Mouse (Mus musculus) kidney, postnatal 25 days (tissue): Measurements from ENCODE around the gene D330020A13Rik.

Source experiments
- DNase-seq, 2 experiments: peaks; one replicate each; pipeline ENCODE4 v3.0.0; 2021; ENCODE audit warnings: mixed read lengths in 2 of 2

D330020A13Rik gene

GRCm38 (mm10) chr6:120301137-120301536, 7.0 kb downstream of the D330020A13Rik start:
- DNase-seq: peak; percentile 62 to 63

GRCm38 (mm10) chr6:120302755-120303316, 8.7 kb downstream of the D330020A13Rik start:
- peak in 1 of 2 experiments; percentile 24 for DNase-seq

- DNase-seq: no peak
Observed at GRCm38 (mm10) chr6:120306859-120307594, 12.9 kb downstream of the D330020A13Rik start.

- DNase-seq: peak; percentile 63 to 89
Observed at GRCm38 (mm10) chr6:120309338-120309737, 15.2 kb downstream of the D330020A13Rik start.

- DNase-seq: no peak
Observed at GRCm38 (mm10) chr6:120309787-120310186, 15.6 kb downstream of the D330020A13Rik start.

- no peak for DNase-seq
Observed at GRCm38 (mm10) chr6:120312443-120312842, 18.3 kb downstream of the D330020A13Rik start.

GRCm38 (mm10) chr6:120318303-120318940, 24.3 kb downstream of the D330020A13Rik start:
- no peak for DNase-seq

- DNase-seq: no peak
Observed at GRCm38 (mm10) chr6:120319129-120319528, 25.0 kb downstream of the D330020A13Rik start.

- DNase-seq: no peak
Observed at GRCm38 (mm10) chr6:120320369-120320768, 26.2 kb downstream of the D330020A13Rik start.

- peak; percentile 72 to 85 for DNase-seq
Observed at GRCm38 (mm10) chr6:120324295-120324927, 30.2 kb downstream of the D330020A13Rik start.

- DNase-seq: no peak
Observed at GRCm38 (mm10) chr6:120332351-120332750, 38.2 kb downstream of the D330020A13Rik start.

GRCm38 (mm10) chr6:120343992-120344391, 49.8 kb downstream of the D330020A13Rik start:
- DNase-seq: no peak
